Mouse (Mus musculus) hindbrain, embryonic 15.5 days (tissue): ENCODE measurements around the gene Trpm8. TPM values are rescaled to one million over a fixed set of nuclear protein-coding genes. Genes with fewer than 3 reads are reported as not detected.

Experiments used
- ATAC-seq: fragments of 200-750 bp; cut with Nextera tagmentation; 2 replicates; pipeline ENCODE4 v1.8.0; 2017; ENCODE audit warnings: low read depth, moderate number of reproducible peaks, moderate TSS enrichment; ENCODE audit not compliant: low FRiP score
- H3K27ac ChIP-seq: fragments of 300-500 bp; sonication (generic); replicated peaks from 2 replicates; pipeline ENCODE4 v1.5.1; 2015; ENCODE audit warnings: mild to moderate bottlenecking, inconsistent platforms
- H3K27me3 ChIP-seq: fragments of 300-500 bp; sonication (generic); 2 replicates; pipeline ENCODE4 v1.6.1; 2015; ENCODE audit warnings: control low read depth, inconsistent platforms
- H3K36me3 ChIP-seq: fragments of 300-500 bp; sonication (generic); 2 replicates; pipeline ENCODE4 v1.6.1; 2015; ENCODE audit warnings: control low read depth, inconsistent platforms
- H3K4me1 ChIP-seq: fragments of 300-500 bp; sonication (generic); replicated peaks from 2 replicates; pipeline ENCODE4 v1.6.1; 2015; ENCODE audit warnings: control low read depth, inconsistent platforms
- H3K4me2 ChIP-seq: fragments of 300-500 bp; sonication (generic); 2 replicates; pipeline ENCODE4 v1.6.1; 2015; ENCODE audit warnings: moderate library complexity, mild to moderate bottlenecking, inconsistent platforms
- H3K4me3 ChIP-seq: fragments of 300-500 bp; sonication (generic); 2 replicates; pipeline ENCODE4 v1.5.1; 2015; ENCODE audit warnings: mild to moderate bottlenecking, inconsistent platforms
- H3K9ac ChIP-seq: fragments of 300-500 bp; sonication (generic); 2 replicates; pipeline ENCODE4 v1.6.1; 2015; ENCODE audit warnings: inconsistent platforms
- H3K9me3 ChIP-seq: fragments of 300-500 bp; sonication (generic); 2 replicates; pipeline ENCODE4 v1.6.1; 2016; ENCODE audit warnings: control low read depth, inconsistent platforms
- WGBS: fragments of 180-500 bp; shearing (Covaris S2); methylation state at CpG from one replicate; pipeline ENCODE4 v1.1.7; 2015; 5-methylcytosine and 5-hydroxymethylcytosine counted together
- polyA plus RNA-seq: library from polyadenylated mRNA; unstranded; fragments of >200 nt; fragmentation: Nextera tagmentation; extraction: Ambion mirVana; gene quantifications from 2 replicates; pipeline ENCODE4 v1.2.1, GENCODE M21; 2015

The Trpm8 gene
- polyA plus RNA-seq, 1 experiment from 2014 or later = 0.06 TPM

DNA sequence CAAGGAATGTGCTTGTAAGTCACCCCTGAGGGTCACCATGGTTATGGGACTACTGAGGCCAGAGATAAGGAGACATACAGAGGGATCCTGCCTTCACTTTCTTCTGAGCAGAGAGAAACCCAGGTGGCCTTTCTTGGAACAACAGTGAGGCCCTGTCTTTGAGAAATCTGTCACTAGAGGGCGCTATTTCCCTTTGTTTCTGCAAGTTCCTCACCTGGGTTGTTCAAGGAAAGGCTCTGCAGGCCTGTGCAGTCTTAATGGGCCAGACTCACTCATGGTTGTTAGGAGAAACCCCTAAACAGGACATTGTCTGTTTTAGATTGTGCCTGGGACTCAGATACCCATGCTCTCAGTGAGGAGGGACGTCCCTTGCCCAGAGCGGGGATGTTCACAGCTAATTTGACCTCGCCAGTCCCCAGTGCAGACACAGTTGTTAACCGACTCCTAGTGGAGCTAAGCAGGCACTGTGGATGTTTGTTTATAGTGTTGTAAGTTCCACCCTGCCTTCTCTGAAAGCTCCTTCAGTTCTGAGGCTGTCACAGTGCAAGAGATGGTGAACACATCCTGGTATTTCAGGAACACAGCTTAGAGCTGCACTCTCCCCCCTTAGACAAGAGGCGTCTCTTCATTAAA, 80.1 kb downstream of the Trpm8 start:
- H3K4me3 ChIP-seq = no peak overlapping the region
- 0 out of 2 replicates have a peak overlapping the region, but pooled peaks have one; percentile 2 for H3K27ac ChIP-seq

DNA sequence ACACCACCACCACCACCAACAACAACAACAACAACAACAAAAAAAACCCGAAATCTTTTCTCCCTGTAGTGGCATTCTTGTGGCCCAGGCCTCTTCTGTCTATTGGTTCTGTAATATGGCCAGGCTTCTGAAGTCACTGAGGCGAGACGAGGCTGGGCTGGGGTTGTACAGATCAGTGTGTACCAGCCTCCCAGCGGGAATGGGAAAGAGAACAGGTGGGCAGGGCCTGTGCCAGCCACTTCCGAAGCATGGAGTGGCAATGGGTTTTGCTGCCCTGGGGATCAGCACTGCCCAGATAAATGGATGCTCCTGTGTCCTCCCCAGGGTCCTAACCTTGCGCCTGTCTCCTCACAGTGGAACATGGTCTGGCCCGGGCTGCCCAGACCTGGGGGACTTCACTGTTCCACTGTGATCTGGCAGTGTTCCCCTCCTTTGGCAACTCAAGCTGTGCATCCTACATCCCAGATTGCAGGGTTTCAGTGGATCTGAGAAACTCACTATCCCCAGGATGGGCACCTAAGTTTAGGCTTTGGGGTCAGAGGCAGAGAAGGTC, 80.7 kb downstream of the Trpm8 start:
- Histone ChIP-seq H3K36me3 (no peaks in the 10 kb centered on the region), H3K4me1 (no peaks in the 10 kb centered on the region), H3K9ac (no peak overlapping the region), H3K27me3 (no peaks in the 10 kb centered on the region), H3K9me3 (no peaks in the 10 kb centered on the region), H3K4me2 (no peak overlapping the region), H3K27ac (no peak overlapping the region), H3K4me3 (no peak overlapping the region)
- WGBS = 69% methylated on average over 7 of the region's 7 CpGs
- ATAC-seq = 0 out of 2 replicates have a peak, but pooled peaks have one; percentile 47

More for the DNA sequence above, 80.1 kb downstream of the Trpm8 start:
- H3K9ac ChIP-seq = no peak overlapping the region
- WGBS = 60% methylated on average over 6 of the region's 6 CpGs
- no peaks in the 10 kb centered on the region for H3K27me3 ChIP-seq
- no peaks in the 10 kb centered on the region for H3K4me1 ChIP-seq
- ATAC-seq = peak; percentile 83
- H3K4me2 ChIP-seq = no peak overlapping the region
- no peaks in the 10 kb centered on the region for H3K9me3 ChIP-seq
- H3K36me3 ChIP-seq = no peaks in the 10 kb centered on the region

- no peak for ATAC-seq
- Histone ChIP-seq H3K4me3 (no peak overlapping the region), H3K27me3 (no peaks in the 10 kb centered on the region), H3K4me2 (no peak overlapping the region), H3K36me3 (no peaks in the 10 kb centered on the region), H3K9me3 (no peaks in the 10 kb centered on the region), H3K4me1 (no peaks in the 10 kb centered on the region), H3K9ac (no peak overlapping the region), H3K27ac (no peak overlapping the region)
- 46% methylated on average over 4 of the region's 4 CpGs for WGBS
These were observed 83.6 kb downstream of the Trpm8 start for GRCm38 (mm10) chr1:88361085-88361484.

DNA sequence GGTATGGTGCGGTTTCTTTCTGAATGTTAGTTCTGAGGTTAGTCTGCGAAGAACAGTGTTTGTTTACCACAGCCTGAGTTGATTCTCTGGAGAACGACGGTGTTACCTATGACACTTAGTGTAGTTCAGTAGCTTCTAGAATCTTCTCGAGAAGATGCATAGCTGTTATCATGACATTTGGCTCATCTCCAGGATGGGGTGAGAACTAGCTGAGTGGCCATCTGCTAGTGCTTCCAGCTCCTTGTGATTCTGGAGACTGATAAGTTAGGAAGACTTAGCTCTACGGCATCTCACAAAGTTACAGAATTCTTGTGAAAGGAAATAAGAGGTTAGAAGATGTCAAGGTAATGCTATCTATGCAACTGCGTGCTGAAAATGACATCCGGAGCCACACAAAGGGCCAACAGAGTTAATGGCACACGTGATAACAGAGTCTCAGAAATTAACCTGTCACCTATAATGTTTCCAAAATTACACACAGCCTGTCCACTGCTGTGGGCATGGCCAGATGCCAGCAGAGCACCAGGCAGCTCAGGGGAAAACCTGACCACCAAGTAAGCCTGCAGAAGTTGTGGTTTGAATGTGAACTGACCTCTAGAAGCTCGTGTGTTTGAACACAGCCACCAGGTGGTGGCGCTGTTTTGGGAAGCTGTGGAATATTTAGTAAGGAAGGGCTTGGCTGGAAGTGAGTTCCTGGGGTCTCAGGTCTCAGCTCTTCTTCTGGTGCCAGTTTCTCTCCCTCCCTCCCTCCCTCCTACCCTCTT, 89.6 kb downstream of the Trpm8 start:
- Histone ChIP-seq H3K27ac (no peak overlapping the region), H3K4me1 (no peaks in the 10 kb centered on the region), H3K4me3 (no peak overlapping the region), H3K4me2 (no peak overlapping the region), H3K36me3 (no peaks in the 10 kb centered on the region), H3K9me3 (no peaks in the 10 kb centered on the region), H3K27me3 (no peaks in the 10 kb centered on the region), H3K9ac (no peak overlapping the region)
- WGBS = 77% methylated on average over 11 of the region's 11 CpGs
- no peak for ATAC-seq

DNA sequence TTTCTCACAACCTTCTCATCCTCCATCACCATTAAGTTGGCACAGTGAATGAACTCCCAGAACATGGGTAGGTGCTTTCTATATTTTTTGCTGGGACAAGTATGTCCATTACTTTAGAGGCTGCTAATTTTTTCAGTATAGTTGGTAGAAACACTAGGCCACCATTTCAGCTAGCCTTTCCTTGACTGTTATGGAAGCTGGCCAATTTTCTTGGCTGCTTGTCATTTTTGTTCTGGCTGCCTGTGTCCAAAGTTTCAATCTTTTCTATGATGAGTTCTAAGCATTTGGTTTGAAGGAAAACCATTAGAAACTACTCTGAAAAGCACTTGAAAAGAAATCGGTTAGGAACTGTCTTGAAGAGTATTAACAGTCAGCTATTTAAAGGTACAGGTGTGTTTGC, 101.0 kb downstream of the Trpm8 start:
- no peak overlapping the region for H3K27ac ChIP-seq
- 94% methylated on average over 1 of the region's 1 CpGs for WGBS
- H3K4me1 ChIP-seq = no peaks in the 10 kb centered on the region
- ATAC-seq = no peak
- no peak overlapping the region for H3K9ac ChIP-seq
- no peaks in the 10 kb centered on the region for H3K9me3 ChIP-seq
- H3K36me3 ChIP-seq = no peaks in the 10 kb centered on the region
- H3K4me2 ChIP-seq = no peak overlapping the region
- no peaks in the 10 kb centered on the region for H3K27me3 ChIP-seq
- H3K4me3 ChIP-seq = no peak overlapping the region

DNA sequence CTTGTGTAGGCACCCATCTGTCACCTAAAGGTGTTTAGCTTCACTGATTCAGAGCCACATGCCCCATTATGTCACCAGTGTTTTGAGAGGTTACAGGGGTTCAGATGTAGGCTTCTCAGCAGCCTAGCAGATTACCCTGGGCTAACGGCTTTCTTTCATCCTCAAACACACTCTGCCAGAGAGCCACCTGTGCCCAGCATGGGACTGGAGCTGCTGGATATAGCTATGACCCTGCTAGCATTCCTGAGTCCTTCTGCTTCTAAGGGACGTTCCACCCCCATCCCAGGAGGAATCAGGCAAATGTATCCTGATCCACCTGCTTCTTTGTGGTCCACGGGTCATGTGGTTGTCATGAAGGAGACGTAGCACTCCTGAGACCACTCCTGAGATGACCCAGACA, 114.2 kb downstream of the Trpm8 start:
- no peak for ATAC-seq
- Histone ChIP-seq H3K27ac (no peak overlapping the region), H3K4me2 (no peak overlapping the region), H3K4me3 (no peak overlapping the region), H3K9me3 (no peaks in the 10 kb centered on the region), H3K27me3 (no peaks in the 10 kb centered on the region), H3K36me3 (no peaks in the 10 kb centered on the region), H3K4me1 (no peaks in the 10 kb centered on the region), H3K9ac (no peak overlapping the region)
- 77% methylated on average over 4 of the region's 4 CpGs for WGBS

DNA sequence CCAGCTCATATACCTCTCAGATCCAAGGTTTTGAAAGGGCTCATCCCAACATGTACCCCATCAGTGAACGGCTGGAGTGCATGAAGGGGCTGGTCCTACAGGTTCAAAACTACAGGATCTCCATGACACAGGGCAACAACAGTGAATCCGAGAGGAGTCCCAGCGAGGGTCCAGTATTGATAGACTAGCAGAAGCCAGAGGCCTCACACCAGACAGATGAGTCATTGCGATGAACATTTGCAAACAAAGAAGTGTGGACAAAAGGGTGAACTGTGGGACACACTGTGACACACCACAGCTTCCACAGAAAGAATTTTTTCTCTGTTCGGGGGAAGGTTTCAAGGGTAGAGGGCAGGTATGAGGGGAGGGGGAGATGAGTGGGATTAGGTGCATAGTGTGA, 115.9 kb downstream of the Trpm8 start:
- Histone ChIP-seq H3K9me3 (no peaks in the 10 kb centered on the region), H3K4me1 (no peaks in the 10 kb centered on the region), H3K4me3 (no peak overlapping the region), H3K4me2 (no peak overlapping the region), H3K27ac (no peak overlapping the region), H3K36me3 (no peaks in the 10 kb centered on the region), H3K27me3 (no peaks in the 10 kb centered on the region), H3K9ac (no peak overlapping the region)
- WGBS = 85% methylated on average over 5 of the region's 5 CpGs
- ATAC-seq = no peak

DNA sequence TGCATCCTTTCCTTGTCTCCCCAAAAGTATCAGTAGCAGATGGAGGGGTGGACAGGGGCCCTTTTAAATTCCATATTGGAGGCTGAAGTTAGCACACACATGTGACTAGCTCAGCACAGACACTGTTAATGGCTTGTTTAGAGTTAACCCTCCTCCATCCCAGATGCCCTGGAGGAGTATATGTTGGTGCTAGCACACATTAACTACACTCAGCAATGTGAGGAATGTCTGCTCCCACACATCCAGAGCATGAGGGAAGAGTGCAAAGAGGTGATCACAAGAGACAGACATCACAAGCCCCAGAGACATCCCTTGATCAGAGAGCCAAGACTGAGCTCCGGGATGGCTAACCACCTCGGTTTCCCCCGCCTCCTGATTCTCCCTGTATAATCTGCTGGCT, 125.9 kb downstream of the Trpm8 start:
- Histone ChIP-seq H3K36me3 (no peaks in the 10 kb centered on the region), H3K27me3 (no peaks in the 10 kb centered on the region), H3K9ac (no peak overlapping the region), H3K4me3 (no peak overlapping the region), H3K4me1 (peaks cover 10% of the 10 kb centered on the region; the same call in 1 of the 2 replicates), H3K4me2 (no peak overlapping the region), H3K9me3 (no peaks in the 10 kb centered on the region), H3K27ac (no peak overlapping the region)
- WGBS = 88% methylated on average over 3 of the region's 3 CpGs
- no peak for ATAC-seq

DNA sequence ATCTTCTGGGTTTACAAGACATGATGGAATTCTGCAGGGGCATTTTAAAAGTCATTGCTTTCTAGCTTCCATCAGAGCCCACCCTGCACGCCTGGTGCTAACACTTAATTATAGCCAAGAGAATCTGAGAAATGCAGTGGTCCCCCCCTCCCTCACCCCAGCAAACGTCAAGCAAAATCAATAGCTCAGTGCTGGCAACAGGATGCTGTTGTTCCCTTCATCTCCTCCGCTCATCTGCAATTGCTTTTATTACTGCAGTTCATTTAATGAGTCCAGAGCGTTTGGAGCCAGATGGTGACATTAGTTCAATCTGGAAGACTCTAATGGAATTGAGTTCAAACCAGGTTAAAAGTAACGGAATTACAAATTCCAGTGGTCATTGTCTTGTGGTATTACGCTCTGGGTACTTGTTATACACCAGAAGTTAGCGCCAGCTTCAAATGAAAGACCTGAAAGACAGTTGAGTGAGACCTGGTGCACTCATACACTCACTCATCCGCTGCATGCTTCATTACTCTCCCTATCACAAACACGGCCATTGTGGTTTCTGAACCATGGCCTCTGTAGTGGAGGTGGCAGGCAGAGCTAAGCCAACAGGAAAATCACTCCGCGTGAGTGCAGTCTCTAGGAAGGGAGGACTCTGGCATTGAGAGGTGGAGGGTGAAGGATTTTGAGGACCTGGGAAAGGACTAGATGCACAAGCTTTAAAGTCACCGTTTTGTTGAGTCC, 128.8 kb downstream of the Trpm8 start:
- ATAC-seq = peak; percentile 51; the same call in 1 of the 2 replicates
- Histone ChIP-seq H3K9me3 (no peaks in the 10 kb centered on the region), H3K4me2 (no peak overlapping the region), H3K9ac (no peak overlapping the region), H3K27me3 (no peaks in the 10 kb centered on the region), H3K27ac (no peak overlapping the region; the same call in 1 of the 2 replicates), H3K4me3 (no peak overlapping the region), H3K36me3 (no peaks in the 10 kb centered on the region), H3K4me1 (peaks cover 10% of the 10 kb centered on the region; the same call in 1 of the 2 replicates)
- WGBS = 45% methylated on average over 12 of the region's 12 CpGs

DNA sequence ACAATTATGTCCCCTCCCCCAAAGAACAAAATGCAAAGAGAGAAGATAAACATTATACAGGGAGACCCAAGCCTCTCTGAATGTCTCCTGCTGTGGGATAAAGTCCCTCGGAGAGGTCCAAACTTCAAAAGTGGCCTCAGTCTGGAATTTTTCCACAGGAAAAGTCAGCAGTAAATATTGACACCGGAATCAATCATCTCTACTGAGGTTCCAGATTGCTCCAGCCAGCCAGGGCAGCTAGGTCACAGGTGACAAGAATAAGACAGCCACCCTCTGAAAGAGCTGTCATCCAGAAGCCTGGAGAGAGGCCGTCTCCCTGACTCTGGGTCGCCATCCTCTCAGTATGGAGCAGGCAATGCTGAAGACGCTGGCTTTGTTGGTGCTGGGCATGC, 129.3 kb downstream of the Trpm8 start, which contains the start of gene Spp2:
TSS of gene Spp2 (plus strand) at position 155 of the 392 bp plus-strand sequence.
- Histone ChIP-seq H3K36me3 (no peaks in the 10 kb centered on the region), H3K9ac (no peak within 1 kb of the TSS), H3K27ac (no peak within 1 kb of the TSS; the same call in 1 of the 2 replicates), H3K9me3 (no peaks in the 10 kb centered on the region), H3K27me3 (no peaks in the 10 kb centered on the region), H3K4me3 (no peak within 1 kb of the TSS), H3K4me2 (no peak within 1 kb of the TSS), H3K4me1 (peaks cover 11% of the 10 kb centered on the region; the same call in 1 of the 2 replicates)
- ATAC-seq = no peak
- 77% methylated on average over 5 of the region's 5 CpGs for WGBS

GRCm38 (mm10) chr1:88408340-88408739, 130.9 kb downstream of the Trpm8 start:
- Histone ChIP-seq H3K4me3 (no peak overlapping the region), H3K36me3 (no peaks in the 10 kb centered on the region), H3K27me3 (no peaks in the 10 kb centered on the region), H3K9me3 (no peaks in the 10 kb centered on the region), H3K9ac (no peak overlapping the region), H3K4me1 (peaks cover 15% of the 10 kb centered on the region; the same call in 1 of the 2 replicates), H3K4me2 (no peak overlapping the region), H3K27ac (no peak overlapping the region)
- 91% methylated on average over 4 of the region's 4 CpGs for WGBS
- no peak for ATAC-seq
